Mouse (Mus musculus): ENCODE measurements around the gene Siva1. TPM values are rescaled to one million over a fixed set of nuclear protein-coding genes. Genes with fewer than 3 reads are reported as not detected.
A peak's percentile ranks its signal among the peaks of the same experiment; 100 is the strongest.

The Siva1 gene
- polyA plus RNA-seq, 1 experiment from 2014 or later = 178 TPM

DNA sequence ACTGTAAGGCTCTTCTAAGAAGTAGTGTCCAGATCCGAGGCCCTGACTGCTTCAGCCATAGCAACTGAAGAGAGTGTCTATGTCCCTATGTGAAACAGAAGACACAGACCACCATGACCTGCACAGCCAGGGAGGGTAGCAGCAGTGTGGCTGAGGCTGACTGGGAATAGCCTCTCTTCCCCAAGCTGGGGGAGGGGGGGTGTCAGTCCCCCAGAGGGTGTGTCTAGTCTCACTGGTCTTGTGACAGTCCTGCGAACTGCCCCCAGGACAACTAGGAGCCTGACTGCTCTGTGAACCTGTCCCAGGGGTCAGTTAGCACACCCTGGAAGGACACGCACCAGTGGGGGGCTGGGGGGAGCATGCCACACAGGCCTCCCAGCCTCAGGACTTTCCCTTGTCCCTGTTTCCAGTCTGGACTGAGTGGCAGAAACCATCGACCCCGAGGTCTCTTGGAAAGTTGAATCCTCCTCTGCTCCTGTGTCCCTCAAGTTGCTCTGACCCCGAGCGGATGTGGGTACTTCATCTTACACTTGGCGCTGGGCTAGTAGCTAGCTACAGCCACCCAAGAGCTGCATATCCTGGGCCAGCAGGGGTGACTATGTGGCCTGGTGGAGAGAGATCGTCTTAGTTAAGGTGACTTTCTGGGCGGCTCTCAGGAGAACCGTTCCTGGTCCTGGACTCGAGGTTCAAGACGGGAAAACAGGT, 25.3 kb upstream of the Siva1 start:
- 21% methylated on average over 13 of the region's 13 CpGs for WGBS
- Histone ChIP-seq H3K9ac (ENCODE audit: low read depth, low read length) (no peak overlapping the region), H3K4me3 (ENCODE audit: low read depth, low read length) (peak overlapping the region; percentile 39; the same call in 1 of the 2 replicates), H3K27ac (ENCODE audit: low read depth, low read length) (no peak overlapping the region), H3K36me3 (ENCODE audit: control insufficient read depth, insufficient read depth, low read length) (no peaks in the 10 kb centered on the region), H3K4me2 (replicated peaks; ENCODE audit: low read depth, low read length) (peak overlapping the region; percentile 77), H3K27me3 (ENCODE audit: control insufficient read depth, insufficient read depth, low read length) (peaks cover 24% of the 10 kb centered on the region), H3K4me1 (replicated peaks; ENCODE audit: control insufficient read depth, insufficient read depth, low read length) (peaks cover 6% of the 10 kb centered on the region; the same call in 1 of the 2 replicates), H3K9me3 (ENCODE audit: control insufficient read depth, low read length) (no peaks in the 10 kb centered on the region)
- ATAC-seq (ENCODE audit: low FRiP score) (0 out of 2 replicates have a peak, but pooled peaks have one; percentile 16), DNase-seq (ENCODE audit: low spot score) (peak; percentile 36)

DNA sequence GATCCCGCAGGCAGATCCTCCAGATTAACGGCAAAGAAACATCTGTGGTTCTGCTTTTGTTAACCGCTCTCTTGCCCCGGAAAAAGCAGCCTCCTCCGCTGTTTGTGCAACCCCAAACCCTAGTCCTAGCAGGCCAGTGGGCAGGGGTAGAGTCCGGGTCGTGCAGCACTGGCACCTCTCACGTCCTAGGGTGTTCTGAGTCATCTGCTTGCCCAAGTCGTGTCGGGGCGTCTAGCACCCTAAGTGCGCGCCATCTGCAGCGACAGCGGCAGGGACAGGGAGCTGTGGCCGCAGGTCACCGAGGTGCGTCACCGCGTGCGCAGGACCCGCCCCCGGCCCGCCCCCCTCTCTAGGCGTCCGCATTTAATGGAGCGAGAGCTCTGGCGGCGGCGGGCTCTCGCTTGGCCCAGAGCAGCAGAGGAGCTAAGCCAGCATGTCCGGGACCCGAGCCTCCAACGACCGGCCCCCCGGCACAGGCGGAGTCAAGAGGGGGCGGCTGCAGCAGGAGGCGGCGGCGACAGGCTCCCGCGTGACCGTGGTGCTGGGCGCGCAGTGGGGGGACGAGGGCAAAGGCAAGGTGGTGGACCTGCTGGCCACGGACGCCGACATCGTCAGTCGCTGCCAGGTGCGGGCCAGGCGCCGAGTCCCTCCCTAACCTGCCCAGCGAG, 24.7 kb upstream of the Siva1 start, which contains the start of gene Adssl1:
Gene Adssl1 (plus strand): TSS at position 360 of the 668 bp plus-strand sequence.
- H3K4me2 ChIP-seq (replicated peaks; ENCODE audit: low read depth, low read length) = peak within 1 kb of the TSS; percentile 77
- DNase-seq (ENCODE audit: low spot score) = peak; percentile 69
- peak within 1 kb of the TSS; percentile 69 for H3K9ac ChIP-seq (ENCODE audit: low read depth, low read length)
- no peaks in the 10 kb centered on the region for H3K9me3 ChIP-seq (ENCODE audit: control insufficient read depth, low read length)
- peak within 1 kb of the TSS; percentile 39 for H3K4me3 ChIP-seq (ENCODE audit: low read depth, low read length)
- H3K27ac ChIP-seq (ENCODE audit: low read depth, low read length) = no peak within 1 kb of the TSS
- H3K4me1 ChIP-seq (replicated peaks; ENCODE audit: control insufficient read depth, insufficient read depth, low read length) = peaks cover 6% of the 10 kb centered on the region; the same call in 1 of the 2 replicates
- WGBS = under 1% methylated on average over 56 of the region's 56 CpGs
- H3K36me3 ChIP-seq (ENCODE audit: control insufficient read depth, insufficient read depth, low read length) = no peaks in the 10 kb centered on the region
- peaks cover 26% of the 10 kb centered on the region for H3K27me3 ChIP-seq (ENCODE audit: control insufficient read depth, insufficient read depth, low read length)
- ATAC-seq (ENCODE audit: low FRiP score) = peak; percentile 55

DNA sequence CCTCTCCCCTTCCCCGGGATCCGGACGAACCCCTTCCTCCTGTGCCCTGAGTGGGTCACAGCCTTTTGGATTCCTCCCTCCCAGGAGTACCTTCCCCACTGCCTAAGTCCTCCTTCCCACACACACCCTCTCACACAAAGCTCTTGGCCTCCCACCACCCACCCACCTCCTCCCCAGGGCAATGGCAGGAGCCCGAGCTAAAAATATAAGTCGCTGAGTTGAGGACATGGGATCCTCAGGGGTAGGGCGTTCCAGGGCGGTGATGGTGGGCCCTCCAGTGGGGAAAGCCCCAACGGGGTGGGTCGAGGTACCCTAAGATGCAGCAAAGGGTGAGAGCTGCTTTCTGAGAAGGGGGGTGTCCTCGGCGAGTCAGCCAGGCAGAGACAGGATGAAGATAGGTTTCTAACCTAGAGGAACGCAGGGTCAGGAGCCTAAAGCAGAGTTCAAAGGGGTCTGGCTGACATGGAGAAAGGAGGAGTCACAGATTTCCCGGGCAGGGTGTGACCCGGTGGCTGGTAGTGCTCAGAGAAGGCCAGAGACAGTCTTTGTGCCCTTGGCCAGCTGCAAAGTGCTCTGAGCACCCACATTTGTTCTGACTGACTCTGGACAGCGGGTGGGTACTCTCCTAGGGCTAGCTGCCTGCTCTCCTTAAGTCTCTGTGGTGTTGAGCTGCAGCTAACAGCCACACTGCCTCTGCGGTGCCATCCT, 24.0 kb upstream of the Siva1 start:
- Histone ChIP-seq H3K4me3 (ENCODE audit: low read depth, low read length) (peak overlapping the region; percentile 39), H3K9me3 (ENCODE audit: control insufficient read depth, low read length) (no peaks in the 10 kb centered on the region), H3K27ac (ENCODE audit: low read depth, low read length) (no peak overlapping the region), H3K9ac (ENCODE audit: low read depth, low read length) (peak overlapping the region; percentile 69), H3K36me3 (ENCODE audit: control insufficient read depth, insufficient read depth, low read length) (no peaks in the 10 kb centered on the region), H3K4me1 (replicated peaks; ENCODE audit: control insufficient read depth, insufficient read depth, low read length) (peaks cover 6% of the 10 kb centered on the region; the same call in 1 of the 2 replicates), H3K27me3 (ENCODE audit: control insufficient read depth, insufficient read depth, low read length) (peaks cover 26% of the 10 kb centered on the region), H3K4me2 (replicated peaks; ENCODE audit: low read depth, low read length) (peak overlapping the region; percentile 77)
- 11% methylated on average over 16 of the region's 16 CpGs for WGBS
- no peak for DNase-seq (ENCODE audit: low spot score)
- peak; percentile 13; the same call in 1 of the 2 replicates for ATAC-seq (ENCODE audit: low FRiP score)

DNA sequence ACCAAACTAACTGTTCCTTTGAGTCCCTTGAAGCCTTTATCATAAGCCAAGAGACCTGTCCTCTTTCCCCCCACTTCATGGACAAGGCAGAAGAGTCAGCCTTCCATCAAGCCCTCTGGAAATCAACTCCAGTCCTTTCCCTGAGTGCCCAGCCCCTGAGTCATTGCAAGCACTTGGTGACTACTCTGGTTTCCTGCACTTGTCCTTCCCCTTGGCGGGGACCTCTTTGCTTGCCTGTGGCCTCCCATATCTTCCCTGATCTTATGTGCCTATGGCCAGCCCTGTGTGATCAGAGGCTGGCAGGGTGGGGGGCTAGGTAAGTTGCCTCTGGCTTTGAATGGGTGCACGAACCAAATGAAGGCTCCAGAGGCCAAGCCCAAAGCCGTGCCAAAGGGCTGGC, 22.6 kb upstream of the Siva1 start:
- no peak for DNase-seq (ENCODE audit: low spot score)
- WGBS = 83% methylated on average over 3 of the region's 3 CpGs
- Histone ChIP-seq H3K9me3 (ENCODE audit: control insufficient read depth, low read length) (no peaks in the 10 kb centered on the region), H3K36me3 (ENCODE audit: control insufficient read depth, insufficient read depth, low read length) (no peaks in the 10 kb centered on the region), H3K27me3 (ENCODE audit: control insufficient read depth, insufficient read depth, low read length) (peaks cover 26% of the 10 kb centered on the region), H3K27ac (ENCODE audit: low read depth, low read length) (no peak overlapping the region), H3K4me1 (replicated peaks; ENCODE audit: control insufficient read depth, insufficient read depth, low read length) (peaks cover 6% of the 10 kb centered on the region; the same call in 1 of the 2 replicates), H3K4me3 (ENCODE audit: low read depth, low read length) (no peak overlapping the region), H3K4me2 (replicated peaks; ENCODE audit: low read depth, low read length) (no peak overlapping the region), H3K9ac (ENCODE audit: low read depth, low read length) (no peak overlapping the region)
- no peak for ATAC-seq (ENCODE audit: low FRiP score)

DNA sequence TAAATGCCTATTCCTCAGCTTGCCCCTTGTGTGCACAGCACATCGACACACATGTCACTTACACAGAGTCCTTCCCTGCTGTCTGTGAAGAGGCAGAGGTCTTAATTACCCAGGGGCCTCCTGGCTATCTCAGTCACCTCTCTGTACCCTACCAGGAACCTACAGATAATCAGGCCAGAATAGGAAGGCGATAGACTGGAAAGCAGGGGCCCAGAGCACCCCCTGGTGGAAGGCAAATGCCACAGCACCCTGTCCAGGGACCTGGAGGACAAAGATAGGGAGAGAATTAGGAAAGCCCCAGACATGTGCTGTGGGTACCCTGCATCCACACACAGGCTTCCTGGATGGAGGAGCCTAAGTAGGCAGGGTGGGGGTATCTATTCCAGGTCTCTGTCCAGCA, 20.7 kb upstream of the Siva1 start:
- no peak overlapping the region for H3K4me3 ChIP-seq (ENCODE audit: low read depth, low read length)
- no peak for ATAC-seq (ENCODE audit: low FRiP score)
- H3K9me3 ChIP-seq (ENCODE audit: control insufficient read depth, low read length) = no peaks in the 10 kb centered on the region
- H3K9ac ChIP-seq (ENCODE audit: low read depth, low read length) = no peak overlapping the region
- H3K27ac ChIP-seq (ENCODE audit: low read depth, low read length) = no peak overlapping the region
- DNase-seq (ENCODE audit: low spot score) = peak; percentile 83
- H3K4me1 ChIP-seq (replicated peaks; ENCODE audit: control insufficient read depth, insufficient read depth, low read length) = peaks cover 6% of the 10 kb centered on the region; the same call in 1 of the 2 replicates
- H3K27me3 ChIP-seq (ENCODE audit: control insufficient read depth, insufficient read depth, low read length) = peaks cover 26% of the 10 kb centered on the region
- WGBS = 23% methylated on average over 2 of the region's 2 CpGs
- H3K36me3 ChIP-seq (ENCODE audit: control insufficient read depth, insufficient read depth, low read length) = no peaks in the 10 kb centered on the region
- no peak overlapping the region for H3K4me2 ChIP-seq (replicated peaks; ENCODE audit: low read depth, low read length)

DNA sequence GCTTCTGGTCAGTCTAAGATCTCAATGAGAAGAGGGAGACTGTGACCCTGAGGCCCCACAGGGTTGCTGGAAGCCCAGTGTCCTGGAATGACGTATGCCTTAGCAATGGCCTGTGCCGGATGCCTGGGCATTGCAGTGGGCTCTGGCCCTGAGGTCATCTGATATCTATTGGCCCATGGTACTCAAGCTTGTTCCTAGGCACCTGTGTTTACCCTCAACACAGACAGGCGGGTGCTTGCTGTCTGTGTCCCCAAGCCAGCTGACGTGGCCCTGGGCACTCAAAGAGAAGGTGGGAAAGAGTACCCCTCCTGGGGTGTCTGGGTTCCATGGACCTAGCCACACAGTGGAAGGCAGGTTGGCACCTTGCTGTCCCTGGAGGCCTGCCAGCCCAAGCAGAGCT, 18.8 kb upstream of the Siva1 start:
- no peaks in the 10 kb centered on the region for H3K36me3 ChIP-seq (ENCODE audit: control insufficient read depth, insufficient read depth, low read length)
- no peak for DNase-seq (ENCODE audit: low spot score)
- no peak overlapping the region for H3K27ac ChIP-seq (ENCODE audit: low read depth, low read length)
- H3K4me2 ChIP-seq (replicated peaks; ENCODE audit: low read depth, low read length) = no peak overlapping the region
- WGBS = 90% methylated on average over 4 of the region's 4 CpGs
- peaks cover 13% of the 10 kb centered on the region for H3K27me3 ChIP-seq (ENCODE audit: control insufficient read depth, insufficient read depth, low read length)
- H3K9me3 ChIP-seq (ENCODE audit: control insufficient read depth, low read length) = no peaks in the 10 kb centered on the region
- H3K4me1 ChIP-seq (replicated peaks; ENCODE audit: control insufficient read depth, insufficient read depth, low read length) = no peaks in the 10 kb centered on the region
- H3K4me3 ChIP-seq (ENCODE audit: low read depth, low read length) = no peak overlapping the region
- H3K9ac ChIP-seq (ENCODE audit: low read depth, low read length) = no peak overlapping the region
- no peak for ATAC-seq (ENCODE audit: low FRiP score)

DNA sequence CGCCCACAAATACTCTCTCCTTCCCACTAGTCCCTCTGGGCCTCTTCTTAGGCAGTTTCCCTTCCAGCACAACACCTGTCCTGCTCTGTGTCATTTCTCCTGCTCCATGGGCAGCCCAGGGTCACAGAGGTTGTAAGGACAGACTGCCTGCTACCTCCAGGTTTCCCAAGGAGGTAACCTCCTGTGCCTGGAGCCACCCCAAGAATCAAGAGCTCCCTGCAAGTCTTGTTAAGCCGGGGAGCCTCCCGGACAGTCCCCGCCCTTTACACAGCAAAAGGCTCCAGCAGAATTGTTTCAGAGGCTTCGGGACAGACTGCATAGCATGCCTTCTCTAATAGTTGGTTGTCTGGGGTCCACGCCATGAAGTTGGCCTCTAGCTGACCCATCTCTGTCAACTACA, 18.0 kb upstream of the Siva1 start:
- H3K4me2 ChIP-seq (replicated peaks; ENCODE audit: low read depth, low read length) = no peak overlapping the region
- H3K27me3 ChIP-seq (ENCODE audit: control insufficient read depth, insufficient read depth, low read length) = peaks cover 5% of the 10 kb centered on the region
- H3K9me3 ChIP-seq (ENCODE audit: control insufficient read depth, low read length) = no peaks in the 10 kb centered on the region
- H3K9ac ChIP-seq (ENCODE audit: low read depth, low read length) = no peak overlapping the region
- WGBS = 76% methylated on average over 6 of the region's 6 CpGs
- no peak for ATAC-seq (ENCODE audit: low FRiP score)
- no peaks in the 10 kb centered on the region for H3K36me3 ChIP-seq (ENCODE audit: control insufficient read depth, insufficient read depth, low read length)
- DNase-seq (ENCODE audit: low spot score) = no peak
- H3K4me3 ChIP-seq (ENCODE audit: low read depth, low read length) = no peak overlapping the region
- H3K27ac ChIP-seq (ENCODE audit: low read depth, low read length) = no peak overlapping the region
- H3K4me1 ChIP-seq (replicated peaks; ENCODE audit: control insufficient read depth, insufficient read depth, low read length) = no peaks in the 10 kb centered on the region

DNA sequence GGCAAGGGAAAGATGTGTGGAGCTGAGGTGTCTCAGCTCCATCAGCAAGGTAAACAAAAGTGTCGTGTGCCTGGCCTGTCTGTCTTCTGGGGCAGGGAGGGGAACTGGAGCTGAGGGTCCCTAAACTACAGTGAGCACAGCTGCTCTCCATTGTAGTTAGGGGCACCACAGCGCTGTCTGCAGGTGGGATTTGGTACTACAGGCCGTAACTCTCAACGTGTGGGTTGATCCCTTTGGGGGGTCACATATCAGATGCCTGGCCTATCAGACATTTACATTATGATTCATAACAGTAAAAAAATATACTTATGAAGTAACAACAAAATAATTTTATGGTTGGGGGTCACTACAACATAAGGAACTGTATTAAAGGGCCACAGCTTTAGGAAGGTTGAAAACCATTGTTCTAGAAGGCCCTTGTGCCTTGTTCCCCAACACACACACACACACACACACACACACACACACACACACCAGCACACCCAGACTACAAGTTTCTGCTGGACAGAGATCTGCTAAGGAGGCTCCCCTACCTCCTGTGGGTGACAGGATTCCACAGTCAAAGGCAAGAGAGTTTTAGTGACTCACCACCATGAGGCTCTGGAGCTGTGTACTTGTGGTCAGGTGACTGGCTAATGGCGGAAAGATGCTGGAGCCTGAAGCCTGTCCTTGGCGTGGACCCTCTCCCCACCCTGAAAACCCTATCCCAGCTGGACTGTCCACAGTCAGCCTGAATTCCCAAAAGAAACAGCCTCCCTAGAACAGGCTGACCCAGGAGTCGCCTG, 17.2 kb upstream of the Siva1 start:
- no peak overlapping the region for H3K4me3 ChIP-seq (ENCODE audit: low read depth, low read length)
- H3K9me3 ChIP-seq (ENCODE audit: control insufficient read depth, low read length) = no peaks in the 10 kb centered on the region
- peak; percentile 49 for DNase-seq (ENCODE audit: low spot score)
- WGBS = 58% methylated on average over 7 of the region's 7 CpGs
- peaks cover 2% of the 10 kb centered on the region; the same call in 1 of the 2 replicates for H3K27me3 ChIP-seq (ENCODE audit: control insufficient read depth, insufficient read depth, low read length)
- no peak for ATAC-seq (ENCODE audit: low FRiP score)
- no peak overlapping the region for H3K9ac ChIP-seq (ENCODE audit: low read depth, low read length)
- H3K36me3 ChIP-seq (ENCODE audit: control insufficient read depth, insufficient read depth, low read length) = no peaks in the 10 kb centered on the region
- H3K4me1 ChIP-seq (replicated peaks; ENCODE audit: control insufficient read depth, insufficient read depth, low read length) = no peaks in the 10 kb centered on the region
- no peak overlapping the region for H3K27ac ChIP-seq (ENCODE audit: low read depth, low read length)
- H3K4me2 ChIP-seq (replicated peaks; ENCODE audit: low read depth, low read length) = no peak overlapping the region
